Comparison of ENCODE assay signal across 15 mouse cellular contexts in genomic region chr11:82380606-82381202, GRCm38 (mm10). TPM values are rescaled to one million over a fixed set of nuclear protein-coding genes. Genes with fewer than 3 reads are reported as not detected.
A peak's percentile ranks its signal among the peaks of the same experiment; 100 is the strongest.
DNase-seq lines count a peak whose midpoint lies in the region; ATAC-seq lines count a peak whose summit lies in the region.
"Had no signal": no experiment of that assay in that cellular context is flagged by ENCODE, and none has a peak within 500 bp of the region (broad histone marks: within the 10 kb centered on the region; RNA-seq: fewer than 3 reads in every experiment).

No protein-coding gene starts in this region.

- DNase-seq in cerebellum, postnatal 4 days (ENCODE audit: low spot score in 2 of 2) = peak; percentile 77 to 88
- no peak for DNase-seq in cerebellum, adult 11 months
- DNase-seq in left cerebral cortex, postnatal 10 days (ENCODE audit: extremely low spot score in 1 of 2, low spot score in 2 of 2) = peak; percentile 55 to 72
- no peak for DNase-seq in left cerebral cortex, adult 8-10 months (ENCODE audit: low spot score in 2 of 2)
- no peak for DNase-seq in thymus, postnatal 36 days
- DNase-seq: cerebellum, adult 2 months; kidney, adult 8-10 months; lung, postnatal 10 days had no signal

- WGBS in forebrain, embryonic 13.5 days = 25% methylated on average over 3 of the region's 3 CpGs
- WGBS in midbrain, embryonic 16.5 days = 24% methylated on average over 3 of the region's 3 CpGs

- no peak overlapping the region for H3K4me2 ChIP-seq in forebrain, embryonic 13.5 days
- no peak overlapping the region for H3K4me2 ChIP-seq in midbrain, embryonic 16.5 days (ENCODE audit: low read length)

- H3K27me3 ChIP-seq in forebrain, embryonic 13.5 days = peaks cover 25% of the 10 kb centered on the region
- peaks cover 9% of the 10 kb centered on the region for H3K27me3 ChIP-seq in midbrain, embryonic 16.5 days (ENCODE audit: control insufficient read depth, insufficient read depth, low read depth, low read length)

- H3K4me3 ChIP-seq in forebrain, embryonic 13.5 days = no peak overlapping the region
- no peak overlapping the region for H3K4me3 ChIP-seq in midbrain, embryonic 16.5 days (ENCODE audit: low read depth, low read length)
- H3K4me3 ChIP-seq: heart, embryonic 10.5 days; left cerebral cortex, adult 2 months had no signal

- no peaks in the 10 kb centered on the region for H3K36me3 ChIP-seq in forebrain, embryonic 13.5 days (ENCODE audit: poor library complexity, severe bottlenecking)
- H3K36me3 ChIP-seq in midbrain, embryonic 16.5 days (ENCODE audit: control insufficient read depth, insufficient read depth, low read length) = no peaks in the 10 kb centered on the region
- H3K36me3 ChIP-seq: heart, embryonic 10.5 days had no signal

- peaks cover 22% of the 10 kb centered on the region for H3K4me1 ChIP-seq in forebrain, embryonic 13.5 days
- H3K4me1 ChIP-seq in midbrain, embryonic 16.5 days (ENCODE audit: control insufficient read depth, insufficient read depth, low read length) = no peaks in the 10 kb centered on the region
- H3K4me1 ChIP-seq: heart, embryonic 10.5 days had no signal

- H3K9ac ChIP-seq in forebrain, embryonic 13.5 days = no peak overlapping the region
- no peak overlapping the region for H3K9ac ChIP-seq in midbrain, embryonic 16.5 days (ENCODE audit: low read depth, low read length)

- intact Hi-C loops in left cerebral cortex, postnatal 10 days (cut with DNase I) = no loop called here

- peak; percentile 90 for ATAC-seq in forebrain, embryonic 13.5 days
- peak; percentile 85 for ATAC-seq in midbrain, embryonic 16.5 days
- ATAC-seq in megakaryocyte, adult 5-6 weeks (ENCODE audit: poor library complexity, severe bottlenecking) = no peak

- peak overlapping the region; percentile 57 for H3K27ac ChIP-seq in forebrain, embryonic 13.5 days
- no peak overlapping the region for H3K27ac ChIP-seq in midbrain, embryonic 16.5 days (ENCODE audit: low read length)
- H3K27ac ChIP-seq: heart, embryonic 10.5 days; left cerebral cortex, adult 2 months had no signal

- no peaks in the 10 kb centered on the region for H3K9me3 ChIP-seq in forebrain, embryonic 13.5 days (replicated peaks)
- no peaks in the 10 kb centered on the region for H3K9me3 ChIP-seq in midbrain, embryonic 16.5 days (replicated peaks; ENCODE audit: control insufficient read depth, low read length, poor library complexity, severe bottlenecking)
- H3K9me3 ChIP-seq: heart, embryonic 10.5 days had no signal

RNA-seq across cellular contexts. Expression of gene Tmem132e, which starts 8.0 kb away (rescaled TPM):
- total RNA-seq in left cerebral cortex, postnatal 10 days (2021) = 10 to 100 TPM; 19.9 to 23.6 TPM
- 10 to 100 TPM; 16.2 to 17.7 (median 17.1) TPM for total RNA-seq in left cerebral cortex, adult 8-10 months (2022)
- 0.36 and 0.67 TPM in 2 replicates for polyA plus RNA-seq in forebrain, embryonic 13.5 days (2015; fragmentation: Nextera tagmentation; extraction: Ambion mirVana)
- polyA plus RNA-seq in midbrain, embryonic 16.5 days (2015; fragmentation: Nextera tagmentation; extraction: Ambion mirVana) = 2.1 and 2.9 TPM in 2 replicates
- not detected in 2 replicates for total RNA-seq in megakaryocyte, adult 5-6 weeks (2015)
- total RNA-seq in megakaryocyte, adult 5-6 weeks (2017) = not detected in 2 replicates
- total RNA-seq: MEL; neutrophil, adult 5-6 weeks had no signal

Comparison
In these comparisons a context has a peak if more than half of its experiments do, and no peak if none do; other contexts are left out.
1. DNase-seq: peak in cerebellum, postnatal 4 days (2 of 2) and left cerebral cortex, postnatal 10 days (2 of 2); none in cerebellum, adult 11 months (single experiment), left cerebral cortex, adult 8-10 months (0 of 2) and thymus, postnatal 36 days (0 of 2).
2. RNA of gene Tmem132e, which starts 8.0 kb away (total RNA-seq): 19.9 to 23.6 TPM in left cerebral cortex, postnatal 10 days and 16.2 to 17.7 TPM in left cerebral cortex, adult 8-10 months; not detected in megakaryocyte, adult 5-6 weeks; every median in the first group is over 10 times any median in the second.